Mouse (Mus musculus) liver, adult 2 months (tissue): ENCODE results near the gene A730009L09Rik. TPM values are rescaled to one million over a fixed set of nuclear protein-coding genes. Genes with fewer than 3 reads are reported as not detected.

Experiments
- DNase-seq: peaks from one replicate; pipeline ENCODE4 v3.0.0-alpha.2; 2011; ENCODE audit warnings: low read depth, low spot score; ENCODE audit errors: extremely low read depth
- H3K27ac ChIP-seq: fragments of 200-500 bp; replicated peaks from 2 replicates; pipeline ENCODE4 v1.5.1; 2012; ENCODE audit warnings: low read depth, mild to moderate bottlenecking, control low read depth, inconsistent platforms, low read length; ENCODE audit not compliant: insufficient read depth
- H3K27me3 ChIP-seq: fragments of 200-500 bp; 2 replicates; pipeline ENCODE4 v1.6.1; 2012; ENCODE audit warnings: mild to moderate bottlenecking, moderate library complexity, low read length, inconsistent platforms; ENCODE audit not compliant: control insufficient read depth, insufficient read depth
- H3K36me3 ChIP-seq: fragments of 200-500 bp; 2 replicates; pipeline ENCODE4 v1.6.1; 2012; ENCODE audit warnings: low read length, inconsistent platforms; ENCODE audit not compliant: control insufficient read depth, insufficient read depth
- H3K4me1 ChIP-seq: fragments of 200-500 bp; 2 replicates; pipeline ENCODE4 v1.6.1; 2011; ENCODE audit warnings: low read length; ENCODE audit not compliant: control insufficient read depth, insufficient read depth
- H3K4me3 ChIP-seq: fragments of 200-500 bp; 2 replicates; pipeline ENCODE4 v1.5.1; 2011; ENCODE audit warnings: low read depth, mild to moderate bottlenecking, control low read depth, low read length, moderate library complexity; ENCODE audit not compliant: insufficient read depth
- H3K79me2 ChIP-seq: fragments of 200-500 bp; 2 replicates; pipeline ENCODE4 v1.6.1; 2012; ENCODE audit warnings: inconsistent platforms, mild to moderate bottlenecking, low read length, moderate library complexity; ENCODE audit not compliant: control insufficient read depth, insufficient read depth
- H3K9ac ChIP-seq: fragments of 200-500 bp; 2 replicates; pipeline ENCODE4 v1.6.1; 2012; ENCODE audit warnings: low read depth, mild to moderate bottlenecking, control low read depth, inconsistent platforms, low read length
- CTCF ChIP-seq: fragments of 200-500 bp; IDR thresholded peaks from 2 replicates; pipeline ENCODE4 v1.5.1; 2011; ENCODE audit warnings: low read depth, low read length, control low read depth
- POLR2A ChIP-seq: fragments of 200-500 bp; IDR thresholded peaks from 2 replicates; pipeline ENCODE4 v1.6.1; 2011; ENCODE audit warnings: low read length, control low read depth; ENCODE audit not compliant: insufficient read depth; ENCODE audit errors: extremely low read depth
- WGBS: fragments of 180-500 bp; shearing (Covaris S2); methylation state at CpG from one replicate; pipeline ENCODE4 v1.1.7; 2018; 5-methylcytosine and 5-hydroxymethylcytosine counted together
- polyA plus RNA-seq: library from polyadenylated mRNA; depleted of rRNA; stranded (reverse); fragments of >200 nt; gene quantifications from 2 replicates; pipeline ENCODE4 v1.2.3, GENCODE M21; 2012
- total RNA-seq: library from RNA; depleted of rRNA; stranded (reverse); fragments of >200 nt; gene quantifications from 2 replicates; pipeline ENCODE4 v1.2.3, GENCODE M21; 2014

A730009L09Rik gene
- total and polyA plus RNA-seq, 2 experiments, result not detected

GRCm38 (mm10) chr16:84549122-84549521 is 34.2 kb downstream of the A730009L09Rik start:
- H3K9ac ChIP-seq, result no peak overlapping the region
- no peaks in the 10 kb centered on the region for H3K36me3 ChIP-seq

GRCm38 (mm10) chr16:84550445-84550844 is 35.5 kb downstream of the A730009L09Rik start:
- no peak overlapping the region for H3K9ac ChIP-seq
- no peak for DNase-seq

More at GRCm38 (mm10) chr16:84549122-84549521, 34.2 kb downstream of the A730009L09Rik start:
- Histone ChIP-seq H3K4me3 (no peak overlapping the region), H3K27me3 (no peaks in the 10 kb centered on the region), H3K79me2 (no peaks in the 10 kb centered on the region), H3K27ac (no peak overlapping the region), H3K4me1 (no peaks in the 10 kb centered on the region)
- DNase-seq, result no peak
- no peak for TF ChIP-seq CTCF
- TF ChIP-seq POLR2A, result no peak
- 56% methylated on average over 9 of the region's 9 CpGs for WGBS

GRCm38 (mm10) chr16:84553981-84554380 is 39.1 kb downstream of the A730009L09Rik start:
- H3K4me3 ChIP-seq, result no peak overlapping the region
- no peaks in the 10 kb centered on the region for H3K36me3 ChIP-seq
- no peak for TF ChIP-seq POLR2A
- no peak for TF ChIP-seq CTCF
- no peak overlapping the region for H3K9ac ChIP-seq
- H3K79me2 ChIP-seq, result no peaks in the 10 kb centered on the region
- H3K4me1 ChIP-seq, result no peaks in the 10 kb centered on the region
- no peak for DNase-seq
- H3K27me3 ChIP-seq, result no peaks in the 10 kb centered on the region
- H3K27ac ChIP-seq, result no peak overlapping the region
- 49% methylated on average over 13 of the region's 13 CpGs for WGBS

More at GRCm38 (mm10) chr16:84550445-84550844, 35.5 kb downstream of the A730009L09Rik start:
- Histone ChIP-seq H3K27ac (no peak overlapping the region), H3K36me3 (no peaks in the 10 kb centered on the region), H3K4me1 (no peaks in the 10 kb centered on the region), H3K27me3 (no peaks in the 10 kb centered on the region), H3K79me2 (no peaks in the 10 kb centered on the region), H3K4me3 (no peak overlapping the region)
- TF ChIP-seq CTCF, result no peak
- TF ChIP-seq POLR2A, result no peak
- 70% methylated on average over 5 of the region's 5 CpGs for WGBS

- Histone ChIP-seq H3K4me1 (no peaks in the 10 kb centered on the region), H3K79me2 (no peaks in the 10 kb centered on the region), H3K36me3 (no peaks in the 10 kb centered on the region), H3K4me3 (no peak overlapping the region), H3K27ac (no peak overlapping the region), H3K27me3 (no peaks in the 10 kb centered on the region), H3K9ac (no peak overlapping the region)
- TF ChIP-seq POLR2A (no peak), CTCF (no peak)
- no peak for DNase-seq
- WGBS, result 58% methylated on average over 20 of the region's 20 CpGs
Measured at GRCm38 (mm10) chr16:84558113-84558917, 43.4 kb downstream of the A730009L09Rik start.

- Histone ChIP-seq H3K27ac (no peak overlapping the region), H3K4me1 (no peaks in the 10 kb centered on the region), H3K4me3 (no peak overlapping the region), H3K36me3 (no peaks in the 10 kb centered on the region), H3K79me2 (no peaks in the 10 kb centered on the region), H3K27me3 (no peaks in the 10 kb centered on the region), H3K9ac (no peak overlapping the region)
- DNase-seq, result no peak
- TF ChIP-seq POLR2A (no peak), CTCF (peak; percentile 47)
- 25% methylated on average over 9 of the region's 9 CpGs for WGBS
Measured at GRCm38 (mm10) chr16:84559569-84560278, 44.8 kb downstream of the A730009L09Rik start.
